Mouse (Mus musculus) telencephalon, adult 2 months (tissue): ENCODE results near the gene Lpp.

ENCODE experiments used
- DNase-seq: peaks from one replicate; pipeline ENCODE4 v3.0.0-alpha.2; 2011; ENCODE audit warnings: low read depth, low spot score

Gene Lpp

GRCm38 (mm10) chr16:24914393-24914751 lies 521.1 kb downstream of the Lpp start:
- DNase-seq = no peak

- DNase-seq = no peak
Measured at GRCm38 (mm10) chr16:24915470-24915869, 522.2 kb downstream of the Lpp start.

GRCm38 (mm10) chr16:24919349-24920012 lies 526.2 kb downstream of the Lpp start:
- no peak for DNase-seq

- DNase-seq = no peak
Measured at GRCm38 (mm10) chr16:24930070-24930469, 536.8 kb downstream of the Lpp start.

- DNase-seq = no peak
Measured at GRCm38 (mm10) chr16:24930621-24931020, 537.3 kb downstream of the Lpp start.

- DNase-seq = no peak
Measured at GRCm38 (mm10) chr16:24932816-24933215, 539.5 kb downstream of the Lpp start.

- DNase-seq = no peak
Measured at GRCm38 (mm10) chr16:24933691-24934090, 540.4 kb downstream of the Lpp start.

- peak; percentile 26 for DNase-seq
Measured at GRCm38 (mm10) chr16:24941306-24942160, 548.2 kb downstream of the Lpp start.

- no peak for DNase-seq
Measured at GRCm38 (mm10) chr16:24943486-24944261, 550.4 kb downstream of the Lpp start.

GRCm38 (mm10) chr16:24946356-24946755 lies 553.0 kb downstream of the Lpp start:
- no peak for DNase-seq

- DNase-seq = no peak
Measured at GRCm38 (mm10) chr16:24947485-24947884, 554.2 kb downstream of the Lpp start.

- no peak for DNase-seq
Measured at GRCm38 (mm10) chr16:24948091-24948690, 554.9 kb downstream of the Lpp start.

- DNase-seq = no peak
Measured at GRCm38 (mm10) chr16:24949265-24949664, 556.0 kb downstream of the Lpp start.

GRCm38 (mm10) chr16:24950112-24950743 lies 556.9 kb downstream of the Lpp start:
- no peak for DNase-seq

GRCm38 (mm10) chr16:24951909-24952308 lies 558.6 kb downstream of the Lpp start:
- no peak for DNase-seq

GRCm38 (mm10) chr16:24955054-24955453 lies 561.7 kb downstream of the Lpp start:
- DNase-seq = peak; percentile 41

GRCm38 (mm10) chr16:24958661-24959060 lies 565.4 kb downstream of the Lpp start:
- DNase-seq = no peak

GRCm38 (mm10) chr16:24960901-24961806 lies 567.8 kb downstream of the Lpp start:
- DNase-seq = peak; percentile 88

- no peak for DNase-seq
Measured at GRCm38 (mm10) chr16:24964311-24964710, 571.0 kb downstream of the Lpp start.

- DNase-seq = no peak
Measured at GRCm38 (mm10) chr16:24965091-24965490, 571.8 kb downstream of the Lpp start.
